Mouse (Mus musculus) hindbrain, embryonic 16.5 days (tissue): Measurements from ENCODE around the gene Dytn. TPM values are rescaled to one million over a fixed set of nuclear protein-coding genes. Genes with fewer than 3 reads are reported as not detected.

Experiments used
- polyA plus RNA-seq: library from polyadenylated mRNA; unstranded; fragments of >200 nt; fragmentation: Nextera tagmentation; extraction: Ambion mirVana; gene quantifications from 2 replicates; pipeline ENCODE4 v1.2.1, GENCODE M21; 2015

Gene Dytn
- polyA plus RNA-seq, 1 experiment from 2014 or later, result 0.20 TPM

Other genes with a start within 250 kb of the Dytn start
- gene Adam23, start 241.0 kb downstream of the Dytn start, polyA plus RNA-seq, result 11.7 and 12.2 TPM in 2 replicates
- not detected in 2 replicates for gene Gm39653, start 71.0 kb downstream of the Dytn start, polyA plus RNA-seq
- 0.59 and 0.75 TPM in 2 replicates for gene Mdh1b, start 43.4 kb upstream of the Dytn start, polyA plus RNA-seq
- 35.3 and 35.8 TPM in 2 replicates for gene Fastkd2, start 43.7 kb upstream of the Dytn start, polyA plus RNA-seq
- 0.11 and 0.43 TPM in 2 replicates for gene 4933402D24Rik, start 82.3 kb upstream of the Dytn start, polyA plus RNA-seq